Mouse (Mus musculus) spleen, adult 2 months (tissue): ENCODE results near the gene Tdp1.

Experiments used
- CTCF ChIP-seq: fragments of 200-500 bp; IDR thresholded peaks from 2 replicates; pipeline ENCODE4 v1.5.1; 2011; ENCODE audit warnings: mild to moderate bottlenecking, inconsistent platforms; ENCODE audit not compliant: insufficient read depth, insufficient read length, insufficient replicate concordance; ENCODE audit errors: extremely low read depth
- POLR2A ChIP-seq: fragments of 200-500 bp; IDR thresholded peaks from 2 replicates; pipeline ENCODE4 v1.6.1; 2011; ENCODE audit warnings: low read depth, low read length, inconsistent platforms

GRCm38 (mm10) chr12:99837528-99837927 is 46.8 kb upstream of the Tdp1 start:
- no peak for TF ChIP-seq CTCF
- TF ChIP-seq POLR2A: no peak
